Mouse (Mus musculus) heart, postnatal 4 days (tissue): ENCODE measurements around the gene Vmn1r33. TPM values are rescaled to one million over a fixed set of nuclear protein-coding genes. Genes with fewer than 3 reads are reported as not detected.
"Not testable (repeated sequence)": the region's sequence is repeated elsewhere in the genome, so short reads cannot be mapped to it uniquely, and the experiment has no call there.

Experiments used
- DNase-seq: peaks from one replicate; pipeline ENCODE4 v3.0.0; 2021
- total RNA-seq, 2 experiments: library from RNA; stranded (reverse); gene quantifications; 2 replicates each; pipeline ENCODE4 v1.2.3; 2021

Vmn1r33 gene
- total RNA-seq: not detected

DNA sequence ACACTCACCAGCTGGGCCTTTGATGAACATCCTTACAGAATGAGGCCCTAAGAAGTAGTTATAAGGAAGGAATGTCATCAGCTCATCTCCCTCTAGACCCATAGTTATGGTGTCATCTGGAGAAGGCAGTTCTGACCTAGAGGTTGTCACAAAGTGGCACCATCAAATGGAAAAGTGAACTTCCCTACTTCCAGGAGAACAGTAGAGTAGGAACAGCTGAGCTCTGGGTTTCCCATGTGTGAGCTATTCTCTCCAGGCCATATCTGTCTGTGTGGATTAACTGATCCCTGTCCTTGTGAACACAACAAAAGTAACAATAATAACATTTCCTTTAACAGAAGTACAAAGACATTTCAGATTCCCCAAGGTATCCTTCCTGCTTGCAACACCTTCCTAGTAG, at the start of gene Vmn1r33:
Gene Vmn1r33 (minus strand): TSS at position 101 of the 400 bp plus-strand sequence.
- not testable (repeated sequence) for DNase-seq

DNA sequence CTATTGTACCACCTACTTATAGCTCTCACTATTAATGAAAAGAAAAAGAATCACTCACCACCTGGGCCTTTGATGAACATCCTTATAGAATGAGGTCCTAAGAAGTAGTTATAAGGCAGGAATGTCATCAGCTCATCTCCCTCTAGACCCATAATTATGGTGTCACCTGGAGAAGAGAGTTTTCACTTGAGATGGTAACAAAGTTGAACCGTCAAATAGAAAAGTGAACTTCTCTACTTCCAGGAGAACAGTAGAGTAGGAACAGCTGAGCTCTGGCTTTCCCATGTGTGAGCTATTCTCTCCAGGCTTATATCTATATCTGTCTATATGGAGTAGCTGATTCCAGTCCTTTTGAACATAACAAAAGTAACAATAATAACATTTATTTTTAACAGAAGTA, 25.7 kb upstream of the Vmn1r33 start, which contains the start of gene Vmn1r34:
Gene Vmn1r34 (minus strand): TSS at position 101 of the 400 bp plus-strand sequence.
- no peak for DNase-seq

DNA sequence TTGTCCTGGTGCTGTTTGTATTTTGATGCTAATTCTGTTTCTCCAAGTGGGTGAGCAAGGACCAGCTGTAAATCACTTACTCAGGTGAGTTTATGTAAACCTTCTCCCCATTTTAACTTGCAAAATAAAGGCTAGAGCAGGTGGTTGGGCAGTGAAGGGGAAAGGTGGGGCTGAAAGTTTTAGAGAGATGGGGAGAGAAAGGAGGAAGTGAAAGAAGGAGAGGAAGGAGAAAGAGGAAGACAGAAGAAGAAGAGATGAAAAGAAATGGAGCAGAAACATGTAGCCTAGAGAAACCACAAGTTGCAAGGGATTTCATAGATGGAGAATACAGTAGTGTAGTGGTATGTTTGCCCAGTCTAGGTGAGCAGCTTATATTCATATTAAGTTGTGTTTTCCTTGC, 22.3 kb downstream of the Vmn1r33 start:
- DNase-seq: no peak

Other genes starting within 250 kb of the Vmn1r33 start
- gene Mad2l1, start 82.9 kb downstream of the Vmn1r33 start, total RNA-seq: 10 to 100 TPM; 40.5 to 45.4 TPM
- not detected for gene Vmn1r32, start 58.2 kb downstream of the Vmn1r33 start, total RNA-seq
- gene Vmn1r34, start 25.6 kb upstream of the Vmn1r33 start, total RNA-seq: not detected
- gene Vmn1r35, start 67.6 kb upstream of the Vmn1r33 start, total RNA-seq: not detected
- not detected for gene Vmn1r36, start 100.9 kb upstream of the Vmn1r33 start, total RNA-seq
- gene Vmn1r37, start 111.1 kb upstream of the Vmn1r33 start, total RNA-seq: not detected
- gene Vmn1r38, start 164.3 kb upstream of the Vmn1r33 start, total RNA-seq: not detected
- not detected for gene Vmn1r39, start 192.3 kb upstream of the Vmn1r33 start, total RNA-seq